Mouse (Mus musculus) MEL (cell line): ENCODE data around the gene Ccl28. TPM values are rescaled to one million over a fixed set of nuclear protein-coding genes. Genes with fewer than 3 reads are reported as not detected.

Source experiments
- DNase-seq: peaks from one replicate; pipeline ENCODE4 v3.0.0; 2011; ENCODE audit warnings: low read depth, low spot score
- H3K27ac ChIP-seq: 2 replicates; pipeline ENCODE4 v1.5.1; 2012; ENCODE audit warnings: low read depth, mild to moderate bottlenecking, control low read depth, low read length, moderate library complexity; ENCODE audit not compliant: control insufficient read depth
- H3K27me3 ChIP-seq, 2 experiments: fragments of 150-350 bp in 1 of 2; sonication (generic) in 1 of 2; 2 replicates each; pipeline ENCODE4 v1.6.1; 2012; ENCODE audit warnings: low read length in 2 of 2, mild to moderate bottlenecking in 2 of 2, improper control_type of control experiment in 1 of 2, moderate library complexity in 1 of 2; ENCODE audit not compliant: insufficient read depth in 2 of 2, control insufficient read depth in 1 of 2
- H3K36me3 ChIP-seq, 2 experiments: 2 replicates each; pipeline ENCODE4 v1.6.1; 2012 to 2014; ENCODE audit warnings: low read length in 2 of 2, improper control_type of control experiment in 1 of 2, inconsistent platforms in 1 of 2, mild to moderate bottlenecking in 1 of 2; ENCODE audit not compliant: insufficient read depth in 2 of 2, control insufficient read depth in 1 of 2
- H3K4me1 ChIP-seq, 2 experiments: fragments of 150-350 bp in 1 of 2; sonication (generic) in 1 of 2; 2 replicates each; pipeline ENCODE4 v1.6.1; 2012; ENCODE audit warnings: low read length in 2 of 2, improper control_type of control experiment in 1 of 2, mild to moderate bottlenecking in 1 of 2; ENCODE audit not compliant: insufficient read depth in 2 of 2, control insufficient read depth in 1 of 2
- H3K4me3 ChIP-seq, 2 experiments: fragments of 150-350 bp in 1 of 2; sonication (generic) in 1 of 2; 2 replicates each; pipeline ENCODE4 v1.5.1; 2012; ENCODE audit warnings: low read depth in 2 of 2, low read length in 2 of 2, mild to moderate bottlenecking in 2 of 2, moderate library complexity in 2 of 2, control low read depth in 1 of 2, improper control_type of control experiment in 1 of 2; ENCODE audit not compliant: control insufficient read depth in 1 of 2, insufficient read depth in 1 of 2
- H3K79me2 ChIP-seq: 2 replicates; pipeline ENCODE4 v1.6.1; 2012; ENCODE audit warnings: mild to moderate bottlenecking, low read length, moderate library complexity; ENCODE audit not compliant: control insufficient read depth, poor library complexity, insufficient read depth
- H3K9ac ChIP-seq: 2 replicates; pipeline ENCODE4 v1.6.1; 2012; ENCODE audit warnings: low read depth, mild to moderate bottlenecking, control low read depth, low read length, moderate library complexity; ENCODE audit not compliant: control insufficient read depth, poor library complexity, severe bottlenecking
- H3K9me3 ChIP-seq: fragments of 150-350 bp; sonication (generic); replicated peaks from 2 replicates; pipeline ENCODE4 v1.6.1; 2012; ENCODE audit warnings: mild to moderate bottlenecking, low read length, improper control_type of control experiment, moderate library complexity; ENCODE audit not compliant: insufficient read depth
- BHLHE40 ChIP-seq: IDR thresholded peaks from 2 replicates; pipeline ENCODE4 v1.6.1; 2012; ENCODE audit warnings: low read depth, mild to moderate bottlenecking, inconsistent platforms, low read length, improper control_type of control experiment, borderline replicate concordance
- CHD2 ChIP-seq: IDR thresholded peaks from 2 replicates; pipeline ENCODE4 v1.6.1; 2011; ENCODE audit warnings: low read length, improper control_type of control experiment
- CTCF ChIP-seq, 3 experiments: IDR thresholded peaks in 2 of 3; conservative IDR thresholded peaks in 1 of 3; 2 replicates each; pipeline ENCODE4 v1.5.1; 2011 to 2012; ENCODE audit warnings: low read length in 3 of 3, low read depth in 2 of 3, mild to moderate bottlenecking in 2 of 3, improper control_type of control experiment in 1 of 3, inconsistent platforms in 1 of 3, mixed read lengths in 1 of 3, moderate library complexity in 1 of 3; ENCODE audit not compliant: control insufficient read depth in 1 of 3, insufficient read depth in 1 of 3, poor library complexity in 1 of 3, severe bottlenecking in 1 of 3
- E2F4 ChIP-seq: IDR thresholded peaks from 2 replicates; pipeline ENCODE4 v1.6.1; 2011; ENCODE audit warnings: low read depth, low read length, improper control_type of control experiment, borderline replicate concordance
- ELF1 ChIP-seq: IDR thresholded peaks from 2 replicates; pipeline ENCODE4 v1.6.1; 2014; ENCODE audit warnings: low read depth, mild to moderate bottlenecking, inconsistent platforms, low read length, improper control_type of control experiment, moderate library complexity
- GABPA ChIP-seq: IDR thresholded peaks from 2 replicates; pipeline ENCODE4 v1.6.1; 2012; ENCODE audit warnings: low read depth, mild to moderate bottlenecking, inconsistent platforms, low read length, improper control_type of control experiment, moderate library complexity
- GATA1 ChIP-seq: IDR thresholded peaks from 2 replicates; pipeline ENCODE4 v1.6.1; 2011; ENCODE audit warnings: low read depth, low read length, improper control_type of control experiment
- HCFC1 ChIP-seq: IDR thresholded peaks from 2 replicates; pipeline ENCODE4 v1.6.1; 2012; ENCODE audit warnings: low read depth, mild to moderate bottlenecking, inconsistent platforms, low read length, improper control_type of control experiment, moderate library complexity
- KAT2A ChIP-seq: conservative IDR thresholded peaks from 2 replicates; pipeline ENCODE4 v1.6.1; 2012; ENCODE audit warnings: low read depth, low read length, improper control_type of control experiment, inconsistent platforms
- MAX ChIP-seq: IDR thresholded peaks from 2 replicates; pipeline ENCODE4 v1.6.1; 2011; ENCODE audit warnings: low read length, improper control_type of control experiment
- MAZ ChIP-seq: IDR thresholded peaks from 2 replicates; pipeline ENCODE4 v1.6.1; 2012; ENCODE audit warnings: low read depth, mild to moderate bottlenecking, inconsistent platforms, low read length, improper control_type of control experiment
- MXI1 ChIP-seq: IDR thresholded peaks from 2 replicates; pipeline ENCODE4 v1.6.1; 2011; ENCODE audit warnings: mild to moderate bottlenecking, low read depth, low read length, improper control_type of control experiment
- MYB ChIP-seq: IDR thresholded peaks from 2 replicates; pipeline ENCODE4 v1.6.1; 2011; ENCODE audit warnings: mild to moderate bottlenecking, low read depth, low read length, improper control_type of control experiment
- NELFE ChIP-seq: IDR thresholded peaks from 2 replicates; pipeline ENCODE4 v1.6.1; 2011; ENCODE audit warnings: low read depth, low read length, improper control_type of control experiment
- NRF1 ChIP-seq: IDR thresholded peaks from 2 replicates; pipeline ENCODE4 v1.6.1; 2014; ENCODE audit warnings: low read depth, mild to moderate bottlenecking, inconsistent platforms, low read length, improper control_type of control experiment, moderate library complexity; ENCODE audit not compliant: poor library complexity, insufficient read depth, severe bottlenecking
- POLR2A ChIP-seq, 2 experiments: IDR thresholded peaks; 2 replicates each; pipeline ENCODE4 v1.6.1; 2011 to 2012; ENCODE audit warnings: low read length in 2 of 2, mild to moderate bottlenecking in 2 of 2, control low read depth in 1 of 2, improper control_type of control experiment in 1 of 2, low read depth in 1 of 2, moderate library complexity in 1 of 2; ENCODE audit not compliant: control insufficient read depth in 1 of 2, insufficient read depth in 1 of 2, poor library complexity in 1 of 2
- POLR2AphosphoS2 ChIP-seq: IDR thresholded peaks from 2 replicates; pipeline ENCODE4 v1.6.1; 2011; ENCODE audit warnings: low read length, improper control_type of control experiment
- POLR2AphosphoS5 ChIP-seq: IDR thresholded peaks from 2 replicates; pipeline ENCODE4 v1.6.1; 2012; ENCODE audit warnings: low read depth, borderline replicate concordance, mild to moderate bottlenecking, inconsistent platforms, low read length, moderate library complexity, mixed read lengths
- RAD21 ChIP-seq: IDR thresholded peaks from 2 replicates; pipeline ENCODE4 v1.6.1; 2011; ENCODE audit warnings: mild to moderate bottlenecking, low read depth, low read length, improper control_type of control experiment
- RCOR1 ChIP-seq: IDR thresholded peaks from 2 replicates; pipeline ENCODE4 v1.6.1; 2012; ENCODE audit warnings: low read depth, mild to moderate bottlenecking, inconsistent platforms, low read length, improper control_type of control experiment
- SIN3A ChIP-seq: IDR thresholded peaks from 2 replicates; pipeline ENCODE4 v1.6.1; 2012; ENCODE audit warnings: low read length, improper control_type of control experiment, inconsistent platforms
- SMC3 ChIP-seq: IDR thresholded peaks from 2 replicates; pipeline ENCODE4 v1.6.1; 2011; ENCODE audit warnings: low read depth, low read length, improper control_type of control experiment
- TAL1 ChIP-seq: IDR thresholded peaks from 2 replicates; pipeline ENCODE4 v1.6.1; 2012; ENCODE audit warnings: mild to moderate bottlenecking, inconsistent platforms, low read length, moderate library complexity, mixed read lengths
- TBP ChIP-seq: IDR thresholded peaks from 2 replicates; pipeline ENCODE4 v1.8.0; 2011; ENCODE audit warnings: low read depth, low read length, improper control_type of control experiment
- TCF12 ChIP-seq: IDR thresholded peaks from 2 replicates; pipeline ENCODE4 v1.6.1; 2014; ENCODE audit warnings: low read depth, mild to moderate bottlenecking, inconsistent platforms, low read length, improper control_type of control experiment, moderate library complexity
- USF1 ChIP-seq: IDR thresholded peaks from 2 replicates; pipeline ENCODE4 v1.6.1; 2014; ENCODE audit warnings: low read depth, mild to moderate bottlenecking, inconsistent platforms, low read length, improper control_type of control experiment, moderate library complexity
- ZC3H11A ChIP-seq: IDR thresholded peaks from 2 replicates; pipeline ENCODE4 v1.6.1; 2012; ENCODE audit warnings: low read depth, mild to moderate bottlenecking, inconsistent platforms, low read length, improper control_type of control experiment
- ZMIZ1 ChIP-seq: IDR thresholded peaks from 2 replicates; pipeline ENCODE4 v1.6.1; 2012; ENCODE audit warnings: low read depth, mild to moderate bottlenecking, inconsistent platforms, low read length, improper control_type of control experiment, moderate library complexity
- ZNF384 ChIP-seq: IDR thresholded peaks from 2 replicates; pipeline ENCODE4 v1.6.1; 2012; ENCODE audit warnings: low read depth, mild to moderate bottlenecking, inconsistent platforms, low read length, improper control_type of control experiment
- polyA plus RNA-seq, 2 experiments: library from polyadenylated mRNA; stranded (reverse) in 1 of 2; unstranded in 1 of 2; fragments of >175 nt in 1 of 2; fragments of >200 nt in 1 of 2; gene quantifications; 2 replicates each; pipeline versions ENCODE4 v1.2.1 to v1.2.4; 2012; ENCODE audit warnings: low replicate concordance in 2 of 2, low read depth in 1 of 2; ENCODE audit not compliant: insufficient read length in 2 of 2, insufficient read depth in 1 of 2, missing spikeins in 1 of 2
- total RNA-seq: library from RNA; depleted of rRNA; stranded (reverse); fragments of 300-350 nt; gene quantifications from 2 replicates; pipeline ENCODE4 v1.2.3, GENCODE M21; 2012

Ccl28 gene
- total and polyA plus RNA-seq, 3 experiments = not detected

GRCm38 (mm10) chr13:119689709-119690038 lies 66.1 kb downstream of the Ccl28 start:
- H3K36me3 ChIP-seq = peaks cover 0 to 10% of the 10 kb centered on the region in 2 experiments; a peak in 2 of 4 replicates
- H3K9ac ChIP-seq = peak overlapping the region; percentile 26; the same call in 1 of the 2 replicates
- peak overlapping the region; percentile 45 to 73 for H3K4me3 ChIP-seq
- H3K9me3 ChIP-seq = no peaks in the 10 kb centered on the region
- TF ChIP-seq NELFE (no peak), RAD21 (no peak), TCF12 (no peak), POLR2AphosphoS5 (no peak), MAX (no peak), MAZ (no peak), CTCF (IDR thresholded peaks at IDR 0.05 in 2 of 3, conservative IDR thresholded peaks at IDR 0.05 in 1 of 3; ENCODE audit: control insufficient read depth in 1 of 3, insufficient read depth in 1 of 3, low read depth in 2 of 3, low read length in 3 of 3, poor library complexity in 1 of 3, severe bottlenecking in 1 of 3) (no peak), SMC3 (no peak), USF1 (no peak), NRF1 (no peak), TAL1 (no peak), CHD2 (no peak), ZMIZ1 (no peak), RCOR1 (no peak), E2F4 (no peak), MYB (no peak)
- TF ChIP-seq, all 39 proteins: peak for 0
- Histone ChIP-seq H3K4me1 (peaks cover 0 to 6% of the 10 kb centered on the region in 2 experiments; a peak in 2 of 4 replicates), H3K27me3 (no peaks in the 10 kb centered on the region), H3K79me2 (peaks cover 9% of the 10 kb centered on the region), H3K27ac (no peak overlapping the region)
- no peak for DNase-seq

GRCm38 (mm10) chr13:119690039-119690728 lies 66.6 kb downstream of the Ccl28 start, which contains the start of gene Hmgcs1:
Gene Hmgcs1, plus strand, starts transcription at chr13:119690379.
- peak; percentile 99 for DNase-seq
- Histone ChIP-seq H3K9me3 (no peaks in the 10 kb centered on the region), H3K4me3 (peak within 1 kb of the TSS; percentile 80 to 96), H3K79me2 (peaks cover 9% of the 10 kb centered on the region), H3K27ac (peak within 1 kb of the TSS; percentile 34; the same call in 1 of the 2 replicates), H3K27me3 (no peaks in the 10 kb centered on the region), H3K36me3 (peaks cover 0 to 10% of the 10 kb centered on the region in 2 experiments; a peak in 2 of 4 replicates), H3K4me1 (peaks cover 0 to 6% of the 10 kb centered on the region in 2 experiments; a peak in 2 of 4 replicates), H3K9ac (peak within 1 kb of the TSS; percentile 78)
- no peak for TF ChIP-seq TCF12
- no peak for TF ChIP-seq ZC3H11A
- peak; percentile 74 for TF ChIP-seq CHD2
- TF ChIP-seq SIN3A = 0 out of 2 replicates have a peak, but pooled peaks have one; percentile 63
- TF ChIP-seq BHLHE40 = no peak
- TF ChIP-seq GATA1 = 0 out of 2 replicates have a peak, but pooled peaks have one; percentile 10
- TF ChIP-seq NELFE = peak; percentile 65
- no peak for TF ChIP-seq SMC3
- TF ChIP-seq ZMIZ1 = peak; percentile 77; the same call in 1 of the 2 replicates
- TF ChIP-seq POLR2A (IDR thresholded peaks at IDR 0.05; ENCODE audit: control insufficient read depth in 1 of 2, insufficient read depth in 1 of 2, low read depth in 1 of 2, low read length in 2 of 2, poor library complexity in 1 of 2) = peak; percentile 61 to 71; a peak in 2 of 4 replicates
- no peak for TF ChIP-seq RAD21
- TF ChIP-seq TBP = no peak
- peak; percentile 59; the same call in 1 of the 2 replicates for TF ChIP-seq POLR2AphosphoS2
- peak; percentile 66 for TF ChIP-seq ELF1
- TF ChIP-seq TAL1 = no peak
- 0 out of 2 replicates have a peak, but pooled peaks have one; percentile 54 for TF ChIP-seq MAZ
- TF ChIP-seq MXI1 = no peak
- TF ChIP-seq KAT2A = no peak
- TF ChIP-seq ZNF384 = no peak
- TF ChIP-seq GABPA = no peak
- peak; percentile 69 for TF ChIP-seq HCFC1
- no peak for TF ChIP-seq E2F4
